Mouse (Mus musculus): ENCODE measurements around the gene Eml2.

The Eml2 gene

DNA sequence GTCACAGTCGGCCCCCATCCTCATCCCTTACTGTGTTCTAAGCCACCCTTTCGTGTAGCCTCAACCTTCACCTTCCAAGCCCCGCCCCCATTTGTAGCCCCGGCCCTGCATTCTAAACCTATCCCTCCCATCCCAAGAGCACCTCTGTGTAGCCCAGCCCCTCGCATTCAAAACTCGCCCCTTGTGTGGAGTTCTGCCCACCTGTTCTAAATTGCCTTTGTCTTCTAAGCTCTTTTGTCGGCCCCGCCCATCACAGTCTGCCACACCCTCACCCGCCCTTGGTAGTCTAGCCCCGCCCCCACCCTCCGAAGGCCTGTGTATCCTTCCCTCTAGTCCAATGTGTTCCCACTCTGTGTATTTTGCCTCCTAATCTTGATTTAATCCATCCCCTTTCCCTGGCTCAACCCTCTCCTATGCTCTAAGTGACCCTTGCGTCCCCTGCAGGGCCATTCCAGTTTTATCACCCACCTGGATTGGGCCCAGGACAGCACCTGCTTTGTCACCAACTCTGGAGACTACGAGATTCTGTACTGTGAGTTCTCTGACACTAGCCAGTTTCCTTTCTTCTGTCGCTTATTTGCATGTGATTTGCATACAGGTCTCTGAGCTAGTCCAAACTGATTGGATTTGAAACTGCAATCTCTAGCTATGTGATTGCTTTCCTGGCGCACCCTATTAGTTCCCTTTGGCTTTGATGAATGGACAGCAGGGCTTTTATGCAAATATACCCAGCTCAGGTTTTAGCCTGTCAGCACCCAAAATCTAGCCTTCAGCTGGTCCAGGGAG, 26.0 kb downstream of the Eml2 start:
- no peak for DNase-seq (ENCODE audit: low spot score)

DNA sequence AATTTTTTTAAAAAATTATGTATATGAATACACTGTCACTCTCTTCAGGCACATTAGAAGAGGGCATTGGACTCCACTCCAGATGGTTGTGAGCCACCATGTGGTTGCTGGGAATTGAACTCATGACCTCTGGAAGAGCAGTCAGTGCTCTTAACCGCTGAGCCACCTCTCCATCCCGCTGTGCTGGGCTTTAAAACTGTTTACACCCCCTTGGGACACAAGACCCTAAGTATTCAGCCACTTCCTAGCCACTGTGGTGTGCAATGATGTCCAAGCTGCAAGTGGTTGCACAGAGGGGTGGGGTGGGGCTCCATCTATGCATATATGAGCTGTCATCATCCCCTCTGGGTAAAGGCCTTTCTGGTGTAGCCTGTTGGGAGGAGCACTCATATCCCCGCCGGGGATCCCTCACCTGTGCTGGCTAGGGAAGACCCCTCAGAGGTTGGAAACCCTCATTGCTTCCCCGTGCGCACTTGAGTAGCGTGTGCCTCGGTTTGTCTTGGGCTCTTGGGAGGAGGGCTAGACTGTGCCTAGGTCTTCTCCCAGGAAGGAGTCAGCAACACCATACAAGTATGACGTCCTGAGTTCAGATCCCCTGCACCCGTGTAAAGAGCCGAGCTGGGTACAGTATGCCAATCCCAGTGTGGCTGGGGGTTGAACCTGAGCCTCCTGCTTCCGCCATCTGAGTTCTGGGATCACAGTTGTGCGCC, 32.1 kb downstream of the Eml2 start:
- no peak for DNase-seq (ENCODE audit: low spot score)

DNA sequence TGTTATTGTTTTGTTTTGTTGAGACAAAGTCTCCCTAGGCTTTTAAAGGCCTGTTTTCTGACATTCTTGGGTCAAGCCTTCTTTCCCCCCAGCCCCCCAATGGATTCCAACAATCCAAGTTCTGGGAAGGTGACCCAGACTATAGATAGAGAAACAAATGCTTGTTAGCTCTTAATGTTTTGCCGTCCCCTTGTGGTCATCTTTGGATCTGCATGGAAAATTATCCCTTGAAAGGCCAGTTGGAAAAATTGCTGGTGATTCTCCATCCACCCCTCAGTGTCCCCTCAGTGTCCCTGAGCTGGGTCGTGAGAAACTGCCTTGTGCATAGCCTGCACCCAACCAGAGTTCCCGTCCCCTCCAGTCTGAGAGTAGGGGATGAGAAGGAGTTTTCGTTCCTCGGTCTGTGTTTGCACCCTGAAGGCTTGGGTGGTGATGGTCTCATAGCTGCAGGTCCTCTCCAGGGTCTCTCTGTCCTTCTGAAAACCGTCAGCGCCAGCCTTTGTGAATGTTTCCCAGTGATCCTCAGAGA, 32.8 kb downstream of the Eml2 start:
- peak; percentile 86 for DNase-seq (ENCODE audit: low spot score)

DNA sequence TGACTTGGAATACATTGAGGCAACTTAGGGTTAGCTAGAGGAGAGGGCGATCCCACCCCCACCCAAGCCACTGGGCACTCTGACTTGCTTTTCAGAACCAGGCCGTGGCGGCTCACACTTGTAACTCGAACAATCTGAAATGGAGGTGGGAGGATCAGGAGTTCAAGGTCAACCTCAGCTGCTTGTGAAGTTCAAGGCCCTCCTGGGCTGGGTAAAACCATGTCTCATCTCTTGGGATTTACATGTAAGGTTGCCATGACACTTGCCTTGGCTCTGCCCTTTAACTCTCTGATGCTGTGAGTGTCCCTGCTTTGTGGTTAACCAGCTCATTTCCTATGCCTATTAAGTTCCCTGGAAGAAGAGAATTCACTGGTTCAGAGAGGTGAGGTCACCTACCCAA, 33.3 kb downstream of the Eml2 start:
- DNase-seq (ENCODE audit: low spot score), result no peak

DNA sequence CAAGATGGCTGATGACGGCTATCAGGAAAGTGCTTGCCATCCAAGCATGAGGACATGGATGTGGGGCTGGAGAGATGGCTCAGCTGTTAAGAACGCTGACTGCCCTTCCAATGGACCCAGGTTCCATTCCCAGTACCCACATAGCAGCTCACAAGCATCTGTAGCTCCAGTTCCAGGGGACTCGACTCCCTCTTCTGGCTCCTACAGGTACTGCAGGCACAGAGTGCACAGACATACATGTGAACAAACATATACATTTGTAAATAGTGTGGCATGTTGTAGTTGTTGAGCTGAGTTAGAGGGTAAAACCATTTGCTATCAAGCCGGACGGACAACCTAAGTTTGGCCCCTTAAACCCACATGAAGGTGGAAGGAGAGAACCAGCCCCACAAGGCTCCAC, 33.8 kb downstream of the Eml2 start:
- peak; percentile 25 for DNase-seq (ENCODE audit: low spot score)

DNA sequence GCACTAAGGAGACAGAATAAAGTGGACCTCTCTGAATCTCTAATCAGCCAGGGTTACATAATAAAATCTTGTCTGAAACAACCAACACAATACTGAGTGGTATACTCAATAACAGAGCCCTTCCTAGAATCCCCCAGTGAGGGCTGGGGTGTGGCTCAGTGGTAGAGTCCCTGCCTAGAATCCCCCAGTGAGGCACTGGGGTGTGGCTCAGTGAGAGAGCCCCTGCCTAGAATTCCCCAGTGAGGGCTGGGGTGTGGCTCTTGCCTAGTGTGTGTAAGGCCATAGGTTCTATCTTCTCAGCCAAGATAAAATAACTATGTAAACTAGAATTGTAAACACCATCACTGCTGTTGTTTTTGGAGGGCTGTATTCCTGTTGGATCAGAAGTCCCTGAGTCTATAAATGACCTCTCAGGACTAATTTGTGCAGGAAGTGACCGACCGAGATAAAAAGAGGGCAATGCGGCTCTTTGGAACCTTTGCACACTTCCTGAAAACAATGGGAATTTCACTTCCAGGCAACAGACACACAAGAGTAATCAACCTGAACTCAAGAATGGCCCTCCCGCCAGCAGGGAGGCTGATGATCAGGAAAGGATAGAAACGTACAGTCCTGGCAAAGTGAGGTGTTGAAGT, 34.9 kb downstream of the Eml2 start:
- no peak for DNase-seq (ENCODE audit: low spot score)

DNA sequence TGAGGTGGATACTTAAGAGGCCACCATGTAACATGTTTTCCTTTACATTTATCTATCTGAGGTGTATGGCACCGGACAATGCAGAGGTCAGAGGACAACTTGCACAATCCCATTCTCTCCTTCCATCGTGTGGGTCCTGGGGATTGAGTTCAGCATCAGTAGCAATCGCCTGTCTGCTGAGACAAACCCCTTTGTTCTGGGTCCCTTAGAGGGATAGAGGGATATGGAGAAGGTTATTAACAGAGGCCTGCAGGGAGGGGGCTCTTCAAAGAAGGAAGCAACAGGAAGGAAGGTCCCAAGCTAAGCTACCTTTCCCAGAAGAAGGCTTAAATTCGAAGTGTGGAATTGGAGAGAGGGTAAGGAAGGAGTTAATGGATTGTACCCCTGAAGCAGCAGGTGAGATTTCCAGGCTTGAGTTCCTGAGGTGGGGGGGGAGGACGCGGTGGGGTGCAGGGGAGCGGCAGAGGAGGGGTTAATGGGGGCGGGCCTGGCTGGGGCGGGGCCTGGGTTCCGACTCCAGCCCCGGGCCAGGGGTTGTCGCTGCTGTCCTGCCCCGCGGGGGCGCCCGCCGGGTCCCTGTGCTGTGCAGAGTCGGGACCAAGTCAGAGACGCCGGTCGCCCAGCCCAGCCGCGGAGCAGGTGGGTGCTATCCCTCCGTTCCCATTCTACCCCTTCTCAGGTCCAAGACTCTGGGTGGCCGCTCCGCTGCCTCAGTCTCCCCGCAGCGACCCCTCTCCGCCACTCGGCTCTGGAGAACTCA, 36.0 kb downstream of the Eml2 start, which contains the start of gene Gpr4:
TSS of gene Gpr4 (plus strand) at position 543 of the 760 bp plus-strand sequence.
- peak; percentile 68 for DNase-seq (ENCODE audit: low spot score)

DNA sequence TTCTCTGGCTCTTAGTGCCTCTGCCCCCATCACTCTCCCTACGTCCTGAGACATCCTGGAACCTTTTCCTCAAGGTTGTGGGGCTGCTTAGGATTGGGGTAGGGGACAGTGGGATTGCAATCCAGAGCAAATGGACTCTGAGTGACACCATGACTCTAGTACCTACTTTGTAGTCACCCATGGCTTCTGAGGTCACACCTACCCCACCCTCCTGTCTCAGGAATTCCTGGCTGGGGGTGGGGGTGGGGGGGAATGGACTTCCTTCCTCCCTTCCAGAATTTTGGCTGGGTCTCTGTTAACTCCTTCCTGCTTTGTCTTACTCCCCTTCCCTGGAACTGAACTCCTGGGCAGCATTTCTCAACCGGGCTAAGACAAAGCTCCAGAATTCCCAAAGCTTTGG, 37.2 kb downstream of the Eml2 start:
- no peak for DNase-seq (ENCODE audit: low spot score)

DNA sequence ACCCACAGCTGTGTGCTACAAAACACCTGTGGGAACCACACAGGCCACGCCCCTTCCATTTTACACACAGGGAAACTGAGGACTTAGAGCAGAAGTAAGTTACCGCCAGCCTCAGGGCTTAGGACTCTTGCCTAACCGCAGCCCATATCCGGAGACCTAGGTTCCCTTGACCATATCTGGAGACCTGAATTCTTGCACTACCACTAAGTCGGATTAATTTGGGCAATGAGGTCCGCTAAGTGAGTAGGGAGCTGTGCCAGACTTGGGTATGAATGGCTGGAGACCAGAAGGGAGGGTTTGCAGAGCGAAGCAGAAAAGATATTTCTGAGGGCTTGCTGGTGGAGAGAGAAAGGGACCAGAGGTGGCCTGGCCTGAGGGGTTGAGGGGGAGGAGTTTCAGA, 38.1 kb downstream of the Eml2 start:
- DNase-seq (ENCODE audit: low spot score), result no peak

DNA sequence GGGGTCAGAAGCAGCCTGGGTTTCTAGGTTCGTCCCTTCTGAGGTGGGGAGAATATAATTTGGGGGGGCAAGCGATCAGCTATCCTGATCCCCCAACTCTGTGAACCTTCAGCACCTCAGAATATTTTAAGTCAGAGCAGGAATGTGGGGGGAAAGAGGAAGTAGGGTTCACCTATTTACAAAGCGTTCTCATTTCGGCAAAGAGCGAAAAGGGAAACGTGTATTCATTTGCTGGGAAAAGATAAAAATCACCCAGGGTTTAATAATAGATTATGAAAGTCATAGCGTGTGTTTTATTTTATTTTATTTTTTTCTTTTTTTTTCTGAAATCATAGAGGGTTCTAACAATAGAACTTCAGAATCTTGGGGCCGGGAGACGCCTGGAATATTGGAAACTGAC, 38.7 kb downstream of the Eml2 start:
- no peak for DNase-seq (ENCODE audit: low spot score)

DNA sequence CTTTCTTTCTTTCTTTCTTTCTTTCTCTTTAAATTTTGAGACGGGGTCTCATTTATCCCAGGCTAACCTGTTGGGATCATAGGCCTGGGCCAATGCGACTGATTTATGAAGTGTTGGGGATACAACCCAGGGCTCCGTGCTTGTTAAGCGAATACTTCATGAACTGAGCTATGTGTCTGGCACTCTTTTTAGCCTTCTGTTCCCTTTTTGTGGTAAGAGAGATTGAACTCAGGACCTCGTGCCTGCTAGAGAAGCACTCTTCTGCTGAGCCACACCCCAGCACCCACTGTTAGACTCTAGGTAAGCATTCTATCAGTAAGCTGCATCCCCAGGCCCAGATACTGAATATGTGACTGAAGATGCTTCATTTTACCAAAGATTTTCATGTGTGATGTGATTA, 41.3 kb downstream of the Eml2 start:
- DNase-seq (ENCODE audit: low spot score), result no peak

DNA sequence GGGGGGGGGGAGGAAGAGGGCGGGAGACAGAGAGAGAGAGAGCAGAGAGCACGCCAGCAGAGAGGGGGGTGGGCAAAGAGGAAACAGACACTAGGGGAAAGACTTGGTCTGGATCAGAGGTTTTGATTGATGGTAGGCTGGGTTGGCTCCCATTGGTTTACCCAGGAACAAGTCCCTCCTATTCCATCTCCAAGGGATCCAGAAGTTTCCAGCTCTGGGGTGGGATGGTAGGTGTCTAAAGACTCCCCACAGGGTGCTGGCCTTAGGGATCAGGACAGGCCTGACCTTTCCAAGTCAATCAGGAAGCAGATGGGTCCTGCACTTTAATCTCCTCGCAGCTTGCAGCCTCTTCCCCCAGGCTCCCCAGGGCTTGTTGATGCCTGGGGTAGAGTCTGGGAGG, 41.7 kb downstream of the Eml2 start:
- peak; percentile 18 for DNase-seq (ENCODE audit: low spot score)

DNA sequence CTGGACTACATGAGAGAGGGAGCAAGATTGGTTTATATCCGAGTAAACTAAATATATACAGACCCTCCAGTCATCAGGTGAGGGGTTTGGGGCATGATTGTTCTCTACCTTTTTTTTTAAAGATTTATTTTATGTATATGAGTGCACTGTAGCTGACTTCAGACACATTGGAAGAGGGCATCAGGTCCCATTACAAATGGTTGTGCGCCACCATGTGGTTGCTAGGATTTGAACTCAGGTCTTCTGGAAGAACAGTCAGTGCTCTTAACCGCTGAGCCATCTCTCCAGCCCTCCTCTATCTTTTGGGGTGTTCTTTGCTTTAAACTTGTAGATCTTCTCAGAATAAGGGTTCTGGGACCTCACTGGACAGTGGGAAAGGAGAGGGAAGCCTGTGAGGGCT, 43.8 kb downstream of the Eml2 start:
- no peak for DNase-seq (ENCODE audit: low spot score)

DNA sequence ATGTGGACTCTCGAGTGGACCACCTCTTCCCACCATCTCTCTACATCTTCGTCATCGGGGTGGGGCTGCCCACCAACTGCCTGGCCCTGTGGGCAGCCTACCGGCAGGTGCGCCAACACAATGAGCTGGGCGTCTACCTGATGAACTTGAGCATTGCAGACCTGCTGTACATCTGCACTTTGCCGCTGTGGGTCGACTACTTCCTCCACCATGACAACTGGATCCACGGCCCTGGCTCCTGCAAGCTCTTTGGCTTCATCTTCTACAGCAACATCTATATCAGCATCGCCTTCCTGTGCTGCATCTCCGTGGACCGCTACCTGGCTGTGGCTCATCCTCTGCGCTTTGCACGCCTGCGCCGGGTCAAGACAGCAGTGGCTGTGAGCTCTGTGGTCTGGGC, 46.0 kb downstream of the Eml2 start:
- DNase-seq (ENCODE audit: low spot score), result no peak

DNA sequence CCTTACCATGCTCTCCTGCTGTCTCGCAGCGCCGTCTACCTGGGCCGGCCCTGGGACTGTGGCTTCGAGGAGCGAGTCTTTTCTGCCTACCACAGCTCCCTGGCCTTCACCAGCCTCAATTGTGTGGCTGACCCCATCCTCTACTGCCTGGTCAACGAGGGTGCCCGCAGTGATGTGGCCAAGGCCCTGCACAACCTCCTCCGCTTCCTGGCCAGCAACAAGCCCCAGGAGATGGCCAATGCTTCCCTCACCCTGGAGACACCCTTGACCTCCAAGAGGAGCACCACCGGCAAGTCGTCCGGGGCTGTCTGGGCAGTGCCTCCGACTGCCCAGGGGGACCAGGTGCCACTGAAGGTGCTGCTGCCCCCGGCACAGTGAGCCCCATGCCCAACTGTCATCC, 46.7 kb downstream of the Eml2 start:
- DNase-seq (ENCODE audit: low spot score), result no peak

DNA sequence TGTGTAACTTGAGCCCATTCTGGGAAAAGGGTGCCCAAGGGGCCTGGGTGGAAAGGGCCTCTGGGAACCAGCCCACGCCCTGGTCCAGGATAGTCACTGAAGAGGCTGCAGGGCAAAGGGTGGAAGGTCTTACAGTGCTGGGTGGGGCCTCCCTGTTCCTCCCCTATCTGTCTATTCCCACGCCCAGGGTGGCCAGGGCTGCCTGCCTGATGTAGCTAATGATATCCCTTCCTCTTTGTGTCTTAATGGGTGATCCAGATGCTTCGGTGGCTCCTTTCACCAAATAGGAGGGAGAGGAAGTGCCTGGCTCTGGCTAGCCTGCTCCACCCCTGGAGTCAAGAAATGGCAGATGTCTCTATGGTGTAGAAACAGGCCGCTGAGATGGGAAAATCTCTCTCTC, 48.7 kb downstream of the Eml2 start:
- DNase-seq (ENCODE audit: low spot score), result no peak

DNA sequence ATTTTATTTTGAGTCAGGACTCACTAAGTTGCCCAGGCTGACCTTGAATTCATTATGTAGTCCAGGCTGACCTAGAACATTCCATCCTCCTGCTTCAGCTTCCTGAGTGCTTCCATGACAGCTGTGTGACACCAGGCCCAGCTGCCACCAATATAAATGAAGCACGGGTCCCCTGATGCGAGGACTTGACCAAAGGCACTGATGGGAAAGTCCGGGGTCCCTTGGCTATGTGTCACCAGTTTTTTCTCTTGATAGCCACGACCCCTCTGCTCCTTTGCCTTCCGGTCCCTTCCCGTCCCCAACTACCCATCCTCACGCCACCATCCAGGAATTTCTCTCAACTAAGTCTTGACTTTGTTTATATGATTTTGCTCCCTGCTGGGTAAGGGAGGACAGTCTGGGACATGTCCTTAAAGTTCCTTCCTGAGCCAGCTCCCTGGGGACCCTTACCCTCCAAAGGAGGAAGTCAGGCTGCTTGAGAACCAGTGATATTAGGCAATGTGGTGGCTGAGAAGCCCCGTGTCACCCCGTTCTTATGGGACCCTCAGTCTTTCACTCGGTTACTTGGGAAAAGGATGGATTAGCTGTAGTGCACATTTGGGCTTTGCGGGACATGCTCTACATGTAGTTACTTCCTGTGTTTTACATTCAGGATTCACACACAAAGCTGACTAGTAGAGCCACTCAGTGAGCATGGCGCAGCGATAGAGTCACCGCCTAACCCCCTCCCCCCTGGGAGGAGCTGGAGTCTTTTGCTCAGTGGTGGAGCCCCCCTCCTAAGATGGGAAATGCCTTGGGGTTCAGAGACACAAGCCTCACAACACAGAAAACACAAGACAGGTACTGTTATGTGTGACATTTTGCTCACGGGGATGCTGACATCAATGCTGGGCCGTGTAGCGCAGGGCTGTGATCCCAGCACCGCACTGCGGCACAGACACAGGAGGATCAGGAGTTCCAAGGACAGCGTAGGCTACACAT, 50.9 kb downstream of the Eml2 start:
- DNase-seq (ENCODE audit: low spot score), result no peak

DNA sequence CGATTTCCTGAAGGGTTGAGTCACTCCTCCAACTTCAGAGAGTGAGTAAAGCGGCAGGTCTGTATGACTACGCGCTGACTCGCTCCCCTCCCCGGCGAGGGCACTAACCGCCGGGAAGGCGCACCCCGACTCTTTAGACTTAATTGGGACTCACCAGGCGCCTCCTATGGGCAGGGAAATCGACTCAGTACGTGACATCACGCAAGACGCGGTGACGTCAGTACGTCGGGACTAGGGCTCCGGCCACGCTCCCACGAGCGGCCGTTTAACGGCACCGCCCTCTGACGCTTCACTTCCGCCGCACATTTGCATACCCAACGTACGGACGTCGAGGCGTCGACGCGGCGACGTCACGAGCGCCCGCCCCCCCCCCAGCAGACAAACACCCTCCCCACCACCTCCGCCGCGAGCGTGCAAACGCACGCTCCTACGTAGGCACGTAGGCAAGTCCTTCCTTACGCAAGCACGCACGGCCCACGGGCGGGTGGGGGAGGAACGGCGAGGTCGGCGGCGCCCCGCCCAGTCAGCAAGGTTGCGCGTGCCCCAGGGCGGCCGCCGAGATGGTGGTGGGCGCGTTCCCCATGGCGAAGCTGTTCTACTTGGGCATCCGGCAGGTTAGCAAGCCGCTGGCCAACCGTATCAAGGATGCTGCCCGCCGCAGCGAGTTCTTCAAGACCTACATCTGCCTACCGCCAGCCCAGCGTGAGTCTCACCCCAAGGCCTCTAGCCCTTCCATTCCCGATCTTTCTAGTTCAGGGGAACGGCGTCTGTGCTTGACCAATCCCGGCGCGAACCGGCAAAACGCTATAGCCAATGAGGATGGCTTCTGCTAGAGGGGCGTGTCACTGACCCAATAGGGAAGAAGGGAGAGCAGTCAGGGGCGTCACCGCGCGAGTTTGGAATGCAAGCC, 51.9 kb downstream of the Eml2 start, which contains the start of gene Opa3:
TSS of gene Opa3 (plus strand) at position 452 of the 910 bp plus-strand sequence.
- DNase-seq (ENCODE audit: low spot score), result peak; percentile 99

DNA sequence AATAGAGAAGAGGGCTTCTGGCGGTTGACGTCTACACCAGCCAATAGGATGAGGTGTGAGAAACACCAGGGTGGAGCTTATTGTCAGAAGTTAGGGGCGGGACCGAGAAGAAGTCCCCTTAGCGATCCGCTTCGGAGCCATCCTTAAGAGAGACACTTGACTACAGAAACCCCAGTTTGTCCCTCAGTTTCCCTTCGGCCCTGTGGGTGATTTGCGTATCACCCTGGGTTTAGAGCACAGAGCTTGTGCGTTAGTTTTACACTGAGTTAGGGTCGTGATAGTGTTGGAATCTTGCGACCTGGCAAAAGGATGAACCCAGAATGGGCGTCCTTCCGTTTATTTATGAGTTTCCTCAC, 52.5 kb downstream of the Eml2 start:
- DNase-seq (ENCODE audit: low spot score), result no peak

DNA sequence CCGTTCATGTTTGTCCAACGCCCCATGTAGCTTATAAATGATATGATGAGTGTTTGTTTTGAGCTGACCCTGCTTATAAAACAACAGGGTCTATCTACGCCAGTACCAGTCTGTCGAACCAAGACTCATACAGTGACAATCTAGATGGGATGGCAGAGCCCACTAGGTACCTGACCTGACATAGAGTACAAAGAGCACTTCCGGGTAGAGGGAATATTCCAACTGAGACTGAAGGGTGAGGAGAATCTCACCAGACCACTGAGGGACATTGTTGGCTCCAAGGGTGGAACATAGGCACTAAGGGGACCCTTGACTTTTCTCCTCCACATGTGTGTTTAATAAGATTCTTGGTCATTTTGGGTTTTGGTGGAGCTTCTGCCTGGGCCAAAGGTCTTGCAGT, 53.2 kb downstream of the Eml2 start:
- DNase-seq (ENCODE audit: low spot score), result no peak

Data from retina, embryonic 14.5 days (tissue).